Mouse (Mus musculus): Measurements from ENCODE around the gene Olfr373. TPM values are rescaled to one million over a fixed set of nuclear protein-coding genes. Genes with fewer than 3 reads are reported as not detected.

Gene Olfr373
- total RNA-seq, 1 experiment from 2014 or later = not detected

GRCm38 (mm10) chr8:72134756-72135445, 51.9 kb downstream of the Olfr373 start, which contains the start of gene Tpm4:
Tpm4 (plus strand) TSS chr8:72134975.
- peak; percentile 81 for DNase-seq

- peak; percentile 51 for DNase-seq
Measured at GRCm38 (mm10) chr8:72135446-72136301, 52.7 kb downstream of the Olfr373 start.

- peak; percentile 43 for DNase-seq
Measured at GRCm38 (mm10) chr8:72136302-72136978, 53.5 kb downstream of the Olfr373 start.

- no peak for DNase-seq
Measured at GRCm38 (mm10) chr8:72137431-72137830, 54.5 kb downstream of the Olfr373 start.

- no peak for DNase-seq
Measured at GRCm38 (mm10) chr8:72138456-72138855, 55.5 kb downstream of the Olfr373 start.

- DNase-seq = no peak
Measured at GRCm38 (mm10) chr8:72143256-72143824, 60.4 kb downstream of the Olfr373 start.

- no peak for DNase-seq
Measured at GRCm38 (mm10) chr8:72144345-72144975, 61.5 kb downstream of the Olfr373 start.

- peak; percentile 19 for DNase-seq
Measured at GRCm38 (mm10) chr8:72145511-72145910, 62.5 kb downstream of the Olfr373 start.

- DNase-seq = peak; percentile 41
Measured at GRCm38 (mm10) chr8:72146056-72146455, 63.1 kb downstream of the Olfr373 start.

GRCm38 (mm10) chr8:72146556-72146955, 63.6 kb downstream of the Olfr373 start:
- DNase-seq = no peak

- no peak for DNase-seq
Measured at GRCm38 (mm10) chr8:72147266-72147665, 64.3 kb downstream of the Olfr373 start.

- no peak for DNase-seq
Measured at GRCm38 (mm10) chr8:72149056-72149455, 66.1 kb downstream of the Olfr373 start.

- no peak for DNase-seq
Measured at GRCm38 (mm10) chr8:72151418-72152078, 68.6 kb downstream of the Olfr373 start.

Other genes starting within 250 kb of the Olfr373 start
- 8.3 and 9.0 TPM in 2 replicates for gene Zfp709, start 201.2 kb upstream of the Olfr373 start, total RNA-seq (2021)
- 8.3 and 9.8 TPM in 2 replicates for gene Zfp882, start 174.6 kb upstream of the Olfr373 start, total RNA-seq (2021)
- 31.3 and 38.1 TPM in 2 replicates for gene Zfp617, start 174.5 kb upstream of the Olfr373 start, total RNA-seq (2021)
- 30.8 and 37.1 TPM in 2 replicates for gene Zfp961, start 132.1 kb upstream of the Olfr373 start, total RNA-seq (2021)
- 4.8 and 5.2 TPM in 2 replicates for gene Cyp4f18, start 73.6 kb upstream of the Olfr373 start, total RNA-seq (2021)
- not detected in 2 replicates for gene Olfr372, start 42.0 kb upstream of the Olfr373 start, total RNA-seq (2021)
- gene Olfr374, start 23.9 kb downstream of the Olfr373 start, total RNA-seq (2021) = not detected in 2 replicates
- gene Tpm4, start 51.8 kb downstream of the Olfr373 start, total RNA-seq (2021) = 219 and 260 TPM in 2 replicates
- 55.4 and 68.9 TPM in 2 replicates for gene Rab8a, start 78.0 kb downstream of the Olfr373 start, total RNA-seq (2021)
- gene Hsh2d, start 106.5 kb downstream of the Olfr373 start, total RNA-seq (2021) = not detected in 2 replicates
- 0.64 TPM in 1 of 2 replicates, not detected in the other for gene Cib3, start 129.7 kb downstream of the Olfr373 start, total RNA-seq (2021)
- not detected in 2 replicates for gene Gm11034, start 130.5 kb downstream of the Olfr373 start, total RNA-seq (2021)
- gene Fam32a, start 136.6 kb downstream of the Olfr373 start, total RNA-seq (2021) = 66.8 and 70.4 TPM in 2 replicates
- gene Ap1m1, start 156.8 kb downstream of the Olfr373 start, total RNA-seq (2021) = 66.7 and 68.8 TPM in 2 replicates
- gene Gm10282, start 222.1 kb downstream of the Olfr373 start, total RNA-seq (2021) = 19.3 and 27.3 TPM in 2 replicates
- gene Klf2, start 235.9 kb downstream of the Olfr373 start, total RNA-seq (2021) = 37.5 and 38.2 TPM in 2 replicates